8 mouse cellular contexts compared by ENCODE assay signal in genomic region chr15:56278622-56279301, GRCm38 (mm10).
DNase-seq lines count a peak whose midpoint lies in the region; ATAC-seq and TF ChIP-seq lines count a peak whose summit lies in the region.

No protein-coding gene starts in this region.

- DNase-seq in frontal cortex, postnatal 10 days (ENCODE audit: low spot score in 2 of 2), result peak; percentile 14 to 30
- DNase-seq in frontal cortex, postnatal 25 days (ENCODE audit: low spot score in 2 of 2), result no peak
- DNase-seq in adrenal gland, postnatal 25 days, result peak; percentile 39
- DNase-seq in gastrocnemius, postnatal 25 days, result peak; percentile 42
- peak; percentile 91 for DNase-seq in hindbrain, postnatal 0 days (ENCODE audit: low spot score)
- DNase-seq in retina, embryonic 14.5 days (ENCODE audit: low spot score), result peak; percentile 35

- H3K4me1 ChIP-seq in hindbrain, postnatal 0 days (ENCODE audit: insufficient read depth, low read length), result 0 out of 2 replicates have a peak, but pooled peaks cover 5% of the 10 kb centered on the region
- H3K4me1 ChIP-seq in limb, embryonic 15.5 days, result peaks cover 12% of the 10 kb centered on the region

- no peak overlapping the region for H3K27ac ChIP-seq in hindbrain, postnatal 0 days
- H3K27ac ChIP-seq in limb, embryonic 15.5 days, result peak overlapping the region; percentile 54

- TF ChIP-seq CTCF in hindbrain, postnatal 0 days (IDR thresholded peaks at IDR 0.05; ENCODE audit: low read depth), result no peak

- 28% methylated on average over 7 of the region's 7 CpGs for WGBS in hindbrain, postnatal 0 days
- 14% methylated on average over 7 of the region's 7 CpGs for WGBS in limb, embryonic 15.5 days

- no peak overlapping the region for H3K4me3 ChIP-seq in hindbrain, postnatal 0 days (ENCODE audit: low read length)
- no peak overlapping the region for H3K4me3 ChIP-seq in limb, embryonic 15.5 days

- H3K4me2 ChIP-seq in hindbrain, postnatal 0 days (ENCODE audit: low read depth, low read length), result no peak overlapping the region
- H3K4me2 ChIP-seq in limb, embryonic 15.5 days, result no peak overlapping the region

- H3K36me3 ChIP-seq in hindbrain, postnatal 0 days (ENCODE audit: insufficient read depth, low read length), result no peaks in the 10 kb centered on the region
- H3K36me3 ChIP-seq in limb, embryonic 15.5 days, result no peaks in the 10 kb centered on the region

- H3K27me3 ChIP-seq in hindbrain, postnatal 0 days (ENCODE audit: insufficient read depth, low read length), result no peaks in the 10 kb centered on the region
- H3K27me3 ChIP-seq in limb, embryonic 15.5 days, result no peaks in the 10 kb centered on the region

- H3K9me3 ChIP-seq in hindbrain, postnatal 0 days (ENCODE audit: low read length), result no peaks in the 10 kb centered on the region
- H3K9me3 ChIP-seq in limb, embryonic 15.5 days, result no peaks in the 10 kb centered on the region

- peak; percentile 91 for ATAC-seq in hindbrain, postnatal 0 days
- ATAC-seq in limb, embryonic 15.5 days (ENCODE audit: insufficient number of reproducible peaks, low FRiP score, low TSS enrichment, low read depth), result peak; percentile 58; the same call in 1 of the 2 replicates
- no peak for ATAC-seq in inflammation-experienced regulatory T-cells, adult 6 months

- H3K9ac ChIP-seq in hindbrain, postnatal 0 days (replicated peaks; ENCODE audit: low read length), result 0 out of 2 replicates have a peak overlapping the region, but pooled peaks have one; percentile 21
- no peak overlapping the region for H3K9ac ChIP-seq in limb, embryonic 15.5 days

Comparison
In these comparisons a context has a peak if more than half of its experiments do, and no peak if none do; other contexts are left out.
1. DNase-seq: peak in frontal cortex, postnatal 10 days (2 of 2), adrenal gland, postnatal 25 days (single experiment), gastrocnemius, postnatal 25 days (single experiment), hindbrain, postnatal 0 days (single experiment) and retina, embryonic 14.5 days (single experiment); none in frontal cortex, postnatal 25 days (0 of 2).